Mouse (Mus musculus): ENCODE results near the gene Tmem135.

- TF ChIP-seq POLR2A (IDR thresholded peaks at IDR 0.05; ENCODE audit: extremely low read depth, insufficient read depth, low read length) (no peak), CTCF (IDR thresholded peaks at IDR 0.05; ENCODE audit: extremely low read depth, insufficient read depth, low read length) (no peak)
Observed at GRCm38 (mm10) chr7:89380935-89381705, 22.9 kb downstream of the Tmem135 start.
